Comparison of ENCODE assay signal across 20 mouse cellular contexts in the genomic region with DNA sequence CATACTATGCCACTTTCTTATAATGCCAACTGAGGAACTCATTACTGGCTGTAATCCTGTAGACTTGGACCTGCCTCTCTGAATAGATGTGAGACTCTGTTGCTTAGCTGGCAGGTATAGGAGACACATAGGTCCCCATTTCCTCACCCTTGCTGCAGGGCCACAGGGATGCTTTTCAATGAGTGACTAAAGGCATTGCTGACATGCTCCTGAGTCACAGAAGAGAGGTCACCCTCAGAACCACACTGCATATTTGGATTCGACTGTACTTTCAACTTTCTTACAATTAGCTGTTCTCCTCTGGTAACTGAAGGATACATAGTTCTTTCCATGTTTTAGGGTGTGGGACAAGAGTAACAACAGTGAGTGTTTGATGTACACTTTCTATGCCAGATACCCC. TPM values are rescaled to one million over a fixed set of nuclear protein-coding genes. Genes with fewer than 3 reads are reported as not detected.
"Had no signal": no experiment of that assay in that cellular context is flagged by ENCODE, and none has a peak within 500 bp of the region (broad histone marks: within the 10 kb centered on the region; RNA-seq: fewer than 3 reads in every experiment).

No protein-coding gene starts in this region.

- DNase-seq: lung, adult 2 months; lung, postnatal 4 days; midbrain, embryonic 14.5 days; retina, postnatal 1 day; right cerebral cortex, adult 18-20 months; right cerebral cortex, postnatal 25 days; right cerebral cortex, postnatal 4 days; spleen, adult 18-20 months; thymus, adult 18-20 months; thymus, postnatal 14 days; thymus, postnatal 36 days had no signal

- H3K4me1 ChIP-seq: lung, embryonic 15.5 days; midbrain, embryonic 10.5 days; midbrain, embryonic 12.5 days; neural tube, embryonic 13.5 days; neural tube, embryonic 15.5 days had no signal

- ATAC-seq: lung, postnatal 0 days; midbrain, embryonic 16.5 days had no signal

- H3K4me2 ChIP-seq: lung, embryonic 15.5 days; midbrain, embryonic 12.5 days; neural tube, embryonic 13.5 days; neural tube, embryonic 15.5 days had no signal

- H3K4me3 ChIP-seq: lung, embryonic 15.5 days; midbrain, embryonic 10.5 days; midbrain, embryonic 12.5 days; myocyte; neural tube, embryonic 13.5 days; neural tube, embryonic 15.5 days had no signal

- H3K27me3 ChIP-seq: lung, embryonic 15.5 days; midbrain, embryonic 12.5 days; neural tube, embryonic 13.5 days; neural tube, embryonic 15.5 days had no signal

- H3K9ac ChIP-seq: lung, embryonic 15.5 days; midbrain, embryonic 12.5 days; neural tube, embryonic 13.5 days; neural tube, embryonic 15.5 days had no signal

- H3K27ac ChIP-seq: lung, embryonic 15.5 days; midbrain, embryonic 10.5 days; midbrain, embryonic 12.5 days; neural tube, embryonic 13.5 days; neural tube, embryonic 15.5 days had no signal

- H3K36me3 ChIP-seq: lung, embryonic 15.5 days; midbrain, embryonic 10.5 days; midbrain, embryonic 12.5 days; neural tube, embryonic 13.5 days; neural tube, embryonic 15.5 days had no signal

- H3K9me3 ChIP-seq: lung, embryonic 15.5 days; midbrain, embryonic 10.5 days; midbrain, embryonic 12.5 days; neural tube, embryonic 13.5 days; neural tube, embryonic 15.5 days had no signal

RNA-seq across cellular contexts. Expression of a gene that starts 55.2 kb away (rescaled TPM):
- total RNA-seq: megakaryocyte-erythroid progenitor cell, adult 5-6 weeks had no signal
